Mouse (Mus musculus) hindbrain, embryonic 11.5 days (tissue): ENCODE measurements around the gene Vgll3. TPM values are rescaled to one million over a fixed set of nuclear protein-coding genes. Genes with fewer than 3 reads are reported as not detected.

ENCODE experiments used
- ATAC-seq: fragments of 200-750 bp; cut with Nextera tagmentation; 2 replicates; pipeline ENCODE4 v1.8.0; 2017; ENCODE audit warnings: mild to moderate bottlenecking, moderate TSS enrichment, moderate library complexity; ENCODE audit not compliant: low FRiP score
- DNase-seq: peaks from one replicate; pipeline ENCODE4 v3.0.0-alpha.2; 2015; ENCODE audit warnings: low spot score
- H3K27ac ChIP-seq: fragments of 300-500 bp; sonication (generic); 2 replicates; pipeline ENCODE4 v1.5.1; 2014; ENCODE audit warnings: mild to moderate bottlenecking, low read depth, low read length
- H3K27me3 ChIP-seq: fragments of 300-500 bp; sonication (generic); 2 replicates; pipeline ENCODE4 v1.6.1; 2014; ENCODE audit warnings: mild to moderate bottlenecking, low read length, moderate library complexity, mixed read lengths; ENCODE audit not compliant: control insufficient read depth, insufficient read depth
- H3K36me3 ChIP-seq: fragments of 300-500 bp; sonication (generic); 2 replicates; pipeline ENCODE4 v1.6.1; 2014; ENCODE audit warnings: mild to moderate bottlenecking, low read length, moderate library complexity, mixed read lengths; ENCODE audit not compliant: control insufficient read depth, insufficient read depth
- H3K4me1 ChIP-seq: fragments of 300-500 bp; sonication (generic); replicated peaks from 2 replicates; pipeline ENCODE4 v1.6.1; 2014; ENCODE audit warnings: low read length, mixed read lengths; ENCODE audit not compliant: control insufficient read depth, insufficient read depth
- H3K4me2 ChIP-seq: fragments of 300-500 bp; sonication (generic); replicated peaks from 2 replicates; pipeline ENCODE4 v1.6.1; 2014; ENCODE audit warnings: mild to moderate bottlenecking, low read depth, low read length
- H3K4me3 ChIP-seq: fragments of 300-500 bp; sonication (generic); 2 replicates; pipeline ENCODE4 v1.5.1; 2014; ENCODE audit warnings: low read depth, low read length
- H3K9ac ChIP-seq: fragments of 300-500 bp; sonication (generic); 2 replicates; pipeline ENCODE4 v1.6.1; 2014; ENCODE audit warnings: low read depth, low read length
- H3K9me3 ChIP-seq: fragments of 300-500 bp; sonication (generic); 2 replicates; pipeline ENCODE4 v1.6.1; 2016; ENCODE audit warnings: low read length; ENCODE audit not compliant: control insufficient read depth
- WGBS: fragments of 180-500 bp; shearing (Covaris S2); extraction: QIAGEN DNeasy Blood & Tissue Kit; methylation state at CpG from one replicate; pipeline ENCODE4 v1.1.7; 2014; 5-methylcytosine and 5-hydroxymethylcytosine counted together
- polyA plus RNA-seq: library from polyadenylated mRNA; unstranded; fragments of >200 nt; fragmentation: Nextera tagmentation; extraction: Ambion mirVana; gene quantifications from 2 replicates; pipeline ENCODE4 v1.2.1, GENCODE M21; 2014

The Vgll3 gene
- polyA plus RNA-seq, 1 experiment from 2014 or later: 4.3 TPM

- H3K36me3 ChIP-seq: no peaks in the 10 kb centered on the region
- H3K4me3 ChIP-seq: no peak overlapping the region
- DNase-seq: no peak
- no peak overlapping the region for H3K9ac ChIP-seq
- no peak for ATAC-seq
- no peaks in the 10 kb centered on the region for H3K4me1 ChIP-seq
- H3K27me3 ChIP-seq: no peaks in the 10 kb centered on the region
- no peak overlapping the region for H3K27ac ChIP-seq
- WGBS: 93% methylated on average over 6 of the region's 6 CpGs
- no peak overlapping the region for H3K4me2 ChIP-seq
- no peaks in the 10 kb centered on the region for H3K9me3 ChIP-seq
Observed at GRCm38 (mm10) chr16:65829096-65829495, 14.0 kb downstream of the Vgll3 start.

DNA sequence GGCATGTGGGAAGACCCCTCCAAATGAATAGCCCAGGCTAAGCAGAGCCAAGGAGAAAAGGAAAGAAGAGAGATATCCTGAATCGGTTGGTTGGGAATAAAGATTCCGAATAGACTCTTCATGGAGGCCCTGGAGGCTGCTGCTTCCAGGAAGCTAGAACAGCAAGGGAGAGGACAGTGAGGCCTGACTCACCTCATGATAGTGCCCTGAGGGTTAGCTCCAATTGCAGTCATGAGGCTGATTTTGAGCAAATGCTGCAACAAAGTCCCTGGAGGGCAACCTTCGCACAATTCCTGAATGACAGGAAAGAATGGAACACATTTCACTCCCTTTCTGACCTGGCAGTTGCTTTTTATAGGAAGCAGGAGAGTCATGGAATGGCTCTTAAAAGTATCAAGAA, 19.7 kb downstream of the Vgll3 start:
- DNase-seq (no peak), ATAC-seq (no peak)
- Histone ChIP-seq H3K4me1 (no peaks in the 10 kb centered on the region), H3K4me2 (no peak overlapping the region), H3K36me3 (no peaks in the 10 kb centered on the region), H3K9ac (no peak overlapping the region), H3K9me3 (no peaks in the 10 kb centered on the region), H3K27ac (no peak overlapping the region), H3K4me3 (no peak overlapping the region), H3K27me3 (no peaks in the 10 kb centered on the region)
- 85% methylated on average over 3 of the region's 3 CpGs for WGBS

DNA sequence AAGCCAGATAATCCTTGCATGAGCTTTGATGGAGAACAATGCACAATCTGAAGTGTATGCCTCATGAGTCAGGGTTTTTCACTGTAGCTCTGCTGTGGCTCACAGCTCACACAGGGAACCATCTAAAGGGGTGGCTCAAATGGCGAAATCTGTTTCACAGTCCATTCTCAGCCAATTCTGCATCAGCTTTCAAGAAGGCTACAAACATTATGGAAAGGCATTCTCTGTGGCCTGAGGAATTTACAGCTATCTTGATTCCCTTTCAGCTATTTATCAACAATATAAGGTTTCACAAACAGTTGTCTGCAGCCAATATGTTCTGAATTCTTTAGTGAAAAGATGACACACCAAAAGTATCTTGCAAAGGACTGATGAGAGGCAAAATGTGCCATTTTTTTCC, 35.1 kb downstream of the Vgll3 start:
- no peak for DNase-seq
- WGBS: 73% methylated on average over 1 of the region's 1 CpGs
- no peak overlapping the region for H3K4me3 ChIP-seq
- H3K27me3 ChIP-seq: no peaks in the 10 kb centered on the region
- no peaks in the 10 kb centered on the region for H3K4me1 ChIP-seq
- H3K4me2 ChIP-seq: no peak overlapping the region
- no peaks in the 10 kb centered on the region for H3K9me3 ChIP-seq
- ATAC-seq: no peak
- no peaks in the 10 kb centered on the region for H3K36me3 ChIP-seq
- no peak overlapping the region for H3K27ac ChIP-seq
- H3K9ac ChIP-seq: no peak overlapping the region

- 75% methylated on average over 5 of the region's 5 CpGs for WGBS
- Histone ChIP-seq H3K27me3 (no peaks in the 10 kb centered on the region), H3K4me3 (no peak overlapping the region), H3K27ac (no peak overlapping the region), H3K4me1 (no peaks in the 10 kb centered on the region), H3K4me2 (no peak overlapping the region), H3K9ac (no peak overlapping the region), H3K36me3 (no peaks in the 10 kb centered on the region), H3K9me3 (no peaks in the 10 kb centered on the region)
- ATAC-seq (no peak), DNase-seq (peak; percentile 2)
Observed at GRCm38 (mm10) chr16:65864471-65864870, 49.4 kb downstream of the Vgll3 start.

GRCm38 (mm10) chr16:65867927-65868326, 52.9 kb downstream of the Vgll3 start:
- ATAC-seq (no peak), DNase-seq (no peak)
- 89% methylated on average over 2 of the region's 2 CpGs for WGBS
- Histone ChIP-seq H3K4me2 (no peak overlapping the region), H3K4me3 (no peak overlapping the region), H3K9me3 (no peaks in the 10 kb centered on the region), H3K27me3 (no peaks in the 10 kb centered on the region), H3K9ac (no peak overlapping the region), H3K27ac (no peak overlapping the region), H3K4me1 (no peaks in the 10 kb centered on the region), H3K36me3 (no peaks in the 10 kb centered on the region)

DNA sequence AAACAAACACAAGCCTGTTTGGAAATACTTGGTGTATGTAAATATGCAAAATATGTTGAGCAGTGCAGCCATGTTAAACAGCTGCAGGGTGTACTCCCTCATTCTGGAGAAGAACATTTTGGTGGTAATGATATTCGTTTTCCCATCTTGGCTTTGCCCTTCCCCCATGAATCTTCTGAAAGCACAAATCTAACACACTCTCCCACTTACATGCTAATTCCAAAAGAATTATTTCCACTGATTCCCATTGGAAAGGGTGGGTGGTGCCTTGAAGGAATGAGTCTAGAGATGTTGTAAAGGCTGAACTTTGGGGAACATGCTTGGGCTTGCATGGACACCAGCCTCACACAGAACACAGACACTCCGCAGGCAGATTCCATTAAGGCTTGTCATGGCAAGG, 53.9 kb downstream of the Vgll3 start:
- Histone ChIP-seq H3K9ac (no peak overlapping the region), H3K36me3 (no peaks in the 10 kb centered on the region), H3K27ac (no peak overlapping the region), H3K4me2 (no peak overlapping the region), H3K9me3 (no peaks in the 10 kb centered on the region), H3K4me1 (no peaks in the 10 kb centered on the region), H3K27me3 (no peaks in the 10 kb centered on the region), H3K4me3 (no peak overlapping the region)
- no peak for DNase-seq
- no peak for ATAC-seq
- 84% methylated on average over 2 of the region's 2 CpGs for WGBS

DNA sequence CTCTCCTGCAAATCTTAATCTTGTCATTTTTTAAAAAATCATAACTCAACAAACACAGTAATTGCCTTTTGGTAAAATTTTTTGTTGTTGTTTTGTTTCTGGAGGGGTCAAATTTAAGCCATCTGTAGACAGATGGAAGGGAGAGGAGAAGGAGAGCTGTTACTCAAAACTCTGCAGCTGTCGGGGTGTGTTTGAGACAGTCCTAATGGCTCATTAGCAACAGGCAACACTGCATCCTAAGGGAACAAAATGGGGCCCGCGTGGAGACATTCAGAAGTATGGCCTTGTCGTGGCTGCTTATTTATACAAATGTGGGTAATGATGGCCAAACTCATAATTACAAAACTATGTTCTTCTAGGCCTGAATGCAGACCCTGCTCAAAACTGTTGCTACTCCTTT, 73.9 kb downstream of the Vgll3 start:
- Histone ChIP-seq H3K9me3 (no peaks in the 10 kb centered on the region), H3K4me2 (no peak overlapping the region), H3K27ac (no peak overlapping the region), H3K36me3 (no peaks in the 10 kb centered on the region), H3K4me3 (no peak overlapping the region), H3K27me3 (no peaks in the 10 kb centered on the region), H3K4me1 (no peaks in the 10 kb centered on the region), H3K9ac (no peak overlapping the region)
- DNase-seq (no peak), ATAC-seq (no peak)
- 83% methylated on average over 4 of the region's 4 CpGs for WGBS
